Mouse (Mus musculus) naive thymus-derived CD4-positive, alpha-beta T cell, adult 5 months (primary cell): ENCODE measurements around the gene Cysltr2. TPM values are rescaled to one million over a fixed set of nuclear protein-coding genes. Genes with fewer than 3 reads are reported as not detected.

Source experiments
- polyA plus RNA-seq: library from polyadenylated mRNA; unstranded; fragments of 100-300 nt; shearing (Covaris generic); gene quantifications from one replicate; pipeline ENCODE4 v1.2.1, GENCODE M21; 2017

Cysltr2 gene
- polyA plus RNA-seq, result 0.80 TPM

GRCm38 (mm10) chr14:73048937-73049336 lies at the start of gene Cysltr2:
Cysltr2 (minus strand) TSS chr14:73049114.

Other genes with a start within 250 kb of the Cysltr2 start
- gene Rcbtb2, start 73.9 kb upstream of the Cysltr2 start, polyA plus RNA-seq, result 51.5 TPM
- gene Lpar6, start 188.8 kb upstream of the Cysltr2 start, polyA plus RNA-seq, result 11.2 TPM